Mouse (Mus musculus) granulocyte monocyte progenitor cell, adult 5-6 weeks (primary cell): Measurements from ENCODE around the gene P3h2. TPM values are rescaled to one million over a fixed set of nuclear protein-coding genes. Genes with fewer than 3 reads are reported as not detected.

Experiments used
- ATAC-seq: replicated peaks from 2 replicates; pipeline ENCODE4 v1.8.0; 2016; ENCODE audit warnings: mild to moderate bottlenecking, moderate TSS enrichment, inconsistent platforms; ENCODE audit not compliant: poor library complexity, severe bottlenecking
- total RNA-seq, 2 experiments: library from RNA; stranded (forward) in 1 of 2; stranded (reverse) in 1 of 2; fragments of 200-712, 200-1000 nt in 1 of 2; fragments of >200 nt in 1 of 2; fragmentation: Nextera tagmentation in 1 of 2; gene quantifications; 2 replicates each; pipeline ENCODE4 v1.2.3; 2014 to 2017

The P3h2 gene
- total RNA-seq, 2 experiments from 2014 or later, result not detected

- ATAC-seq, result no peak
Measured at GRCm38 (mm10) chr16:26075063-26075462, 30.5 kb downstream of the P3h2 start.

GRCm38 (mm10) chr16:26070376-26070775 is 35.2 kb downstream of the P3h2 start:
- no peak for ATAC-seq

GRCm38 (mm10) chr16:26065060-26065459 is 40.5 kb downstream of the P3h2 start:
- no peak for ATAC-seq

GRCm38 (mm10) chr16:26060239-26061085 is 45.1 kb downstream of the P3h2 start:
- no peak for ATAC-seq

GRCm38 (mm10) chr16:26053631-26054030 is 52.0 kb downstream of the P3h2 start:
- ATAC-seq, result no peak

GRCm38 (mm10) chr16:26049393-26050087 is 56.0 kb downstream of the P3h2 start:
- no peak for ATAC-seq

- no peak for ATAC-seq
Measured at GRCm38 (mm10) chr16:26047870-26048269, 57.7 kb downstream of the P3h2 start.

GRCm38 (mm10) chr16:26047396-26047795 is 58.2 kb downstream of the P3h2 start:
- no peak for ATAC-seq

- no peak for ATAC-seq
Measured at GRCm38 (mm10) chr16:26041929-26042303, 63.7 kb downstream of the P3h2 start.

GRCm38 (mm10) chr16:26041021-26041928 is 64.3 kb downstream of the P3h2 start:
- ATAC-seq, result peak; percentile 98

GRCm38 (mm10) chr16:26039320-26039719 is 66.3 kb downstream of the P3h2 start:
- no peak for ATAC-seq

GRCm38 (mm10) chr16:26035525-26035924 is 70.1 kb downstream of the P3h2 start:
- no peak for ATAC-seq

GRCm38 (mm10) chr16:26035079-26035478 is 70.5 kb downstream of the P3h2 start:
- no peak for ATAC-seq

- no peak for ATAC-seq
Measured at GRCm38 (mm10) chr16:26029424-26030012, 76.1 kb downstream of the P3h2 start.

- no peak for ATAC-seq
Measured at GRCm38 (mm10) chr16:26026416-26026815, 79.2 kb downstream of the P3h2 start.

GRCm38 (mm10) chr16:26024543-26024942 is 81.0 kb downstream of the P3h2 start:
- no peak for ATAC-seq

GRCm38 (mm10) chr16:26023352-26023751 is 82.2 kb downstream of the P3h2 start:
- no peak for ATAC-seq

- ATAC-seq, result no peak
Measured at GRCm38 (mm10) chr16:26021759-26022158, 83.8 kb downstream of the P3h2 start.

GRCm38 (mm10) chr16:26005811-26006210 is 99.8 kb downstream of the P3h2 start:
- no peak for ATAC-seq

- ATAC-seq, result no peak
Measured at GRCm38 (mm10) chr16:26003261-26003660, 102.3 kb downstream of the P3h2 start.
